Mouse (Mus musculus): Measurements from ENCODE around the gene Gon4l. TPM values are rescaled to one million over a fixed set of nuclear protein-coding genes. Genes with fewer than 3 reads are reported as not detected.
A peak's percentile ranks its signal among the peaks of the same experiment; 100 is the strongest.

Gon4l gene
- total and polyA plus RNA-seq, 2 experiments, result 4.9 to 5.3 TPM

- H3K27me3 ChIP-seq (ENCODE audit: control insufficient read depth, insufficient read depth, low read length), result no peaks in the 10 kb centered on the region
- 23% methylated on average over 8 of the region's 8 CpGs for WGBS
- H3K36me3 ChIP-seq (ENCODE audit: control insufficient read depth, insufficient read depth, low read length), result peaks cover 3% of the 10 kb centered on the region; the same call in 1 of the 2 replicates
- no peak for DNase-seq (ENCODE audit: extremely low read depth, low read depth, low spot score)
- peak overlapping the region; percentile 71 for H3K4me3 ChIP-seq (ENCODE audit: insufficient read depth, low read depth, low read length)
- H3K9ac ChIP-seq (ENCODE audit: low read depth, low read length), result peak overlapping the region; percentile 30
- H3K79me2 ChIP-seq (ENCODE audit: control insufficient read depth, insufficient read depth, low read length), result no peaks in the 10 kb centered on the region
- TF ChIP-seq CTCF (IDR thresholded peaks at IDR 0.05; ENCODE audit: low read depth, low read length) (no peak), POLR2A (IDR thresholded peaks at IDR 0.05; ENCODE audit: extremely low read depth, insufficient read depth, low read length) (no peak)
- peaks cover 4% of the 10 kb centered on the region; the same call in 1 of the 2 replicates for H3K4me1 ChIP-seq (ENCODE audit: control insufficient read depth, insufficient read depth, low read length)
- peak overlapping the region; percentile 86 for H3K27ac ChIP-seq (replicated peaks; ENCODE audit: insufficient read depth, low read depth, low read length)
Measured at GRCm38 (mm10) chr3:88914384-88914810, 79.4 kb downstream of the Gon4l start.

GRCm38 (mm10) chr3:88918981-88919380 is 84.0 kb downstream of the Gon4l start:
- Histone ChIP-seq H3K4me1 (ENCODE audit: control insufficient read depth, insufficient read depth, low read length) (peaks cover 4% of the 10 kb centered on the region; the same call in 1 of the 2 replicates), H3K36me3 (ENCODE audit: control insufficient read depth, insufficient read depth, low read length) (peaks cover 12% of the 10 kb centered on the region; the same call in 1 of the 2 replicates), H3K9ac (ENCODE audit: low read depth, low read length) (no peak overlapping the region), H3K27ac (replicated peaks; ENCODE audit: insufficient read depth, low read depth, low read length) (no peak overlapping the region), H3K27me3 (ENCODE audit: control insufficient read depth, insufficient read depth, low read length) (no peaks in the 10 kb centered on the region), H3K79me2 (ENCODE audit: control insufficient read depth, insufficient read depth, low read length) (no peaks in the 10 kb centered on the region), H3K4me3 (ENCODE audit: insufficient read depth, low read depth, low read length) (no peak overlapping the region)
- TF ChIP-seq POLR2A (IDR thresholded peaks at IDR 0.05; ENCODE audit: extremely low read depth, insufficient read depth, low read length), result no peak
- DNase-seq (ENCODE audit: extremely low read depth, low read depth, low spot score), result no peak
- 79% methylated on average over 13 of the region's 13 CpGs for WGBS

GRCm38 (mm10) chr3:88921411-88921810 is 86.4 kb downstream of the Gon4l start:
- Histone ChIP-seq H3K79me2 (ENCODE audit: control insufficient read depth, insufficient read depth, low read length) (no peaks in the 10 kb centered on the region), H3K4me1 (ENCODE audit: control insufficient read depth, insufficient read depth, low read length) (no peaks in the 10 kb centered on the region), H3K36me3 (ENCODE audit: control insufficient read depth, insufficient read depth, low read length) (peaks cover 22% of the 10 kb centered on the region), H3K27ac (replicated peaks; ENCODE audit: insufficient read depth, low read depth, low read length) (no peak overlapping the region), H3K27me3 (ENCODE audit: control insufficient read depth, insufficient read depth, low read length) (no peaks in the 10 kb centered on the region), H3K9ac (ENCODE audit: low read depth, low read length) (no peak overlapping the region), H3K4me3 (ENCODE audit: insufficient read depth, low read depth, low read length) (no peak overlapping the region)
- no peak for DNase-seq (ENCODE audit: extremely low read depth, low read depth, low spot score)
- TF ChIP-seq CTCF (IDR thresholded peaks at IDR 0.05; ENCODE audit: low read depth, low read length) (no peak), POLR2A (IDR thresholded peaks at IDR 0.05; ENCODE audit: extremely low read depth, insufficient read depth, low read length) (no peak)
- 98% methylated on average over 9 of the region's 9 CpGs for WGBS

- 83% methylated on average over 8 of the region's 8 CpGs for WGBS
- peaks cover 36% of the 10 kb centered on the region for H3K36me3 ChIP-seq (ENCODE audit: control insufficient read depth, insufficient read depth, low read length)
- no peaks in the 10 kb centered on the region for H3K27me3 ChIP-seq (ENCODE audit: control insufficient read depth, insufficient read depth, low read length)
- H3K4me1 ChIP-seq (ENCODE audit: control insufficient read depth, insufficient read depth, low read length), result no peaks in the 10 kb centered on the region
- H3K4me3 ChIP-seq (ENCODE audit: insufficient read depth, low read depth, low read length), result no peak overlapping the region
- H3K27ac ChIP-seq (replicated peaks; ENCODE audit: insufficient read depth, low read depth, low read length), result no peak overlapping the region
- no peak overlapping the region for H3K9ac ChIP-seq (ENCODE audit: low read depth, low read length)
- H3K79me2 ChIP-seq (ENCODE audit: control insufficient read depth, insufficient read depth, low read length), result no peaks in the 10 kb centered on the region
- TF ChIP-seq POLR2A (IDR thresholded peaks at IDR 0.05; ENCODE audit: extremely low read depth, insufficient read depth, low read length), result no peak
- no peak for TF ChIP-seq CTCF (IDR thresholded peaks at IDR 0.05; ENCODE audit: low read depth, low read length)
- no peak for DNase-seq (ENCODE audit: extremely low read depth, low read depth, low spot score)
Measured at GRCm38 (mm10) chr3:88923989-88924591, 89.1 kb downstream of the Gon4l start.

GRCm38 (mm10) chr3:88925651-88926050 is 90.6 kb downstream of the Gon4l start:
- Histone ChIP-seq H3K9ac (ENCODE audit: low read depth, low read length) (no peak overlapping the region), H3K4me1 (ENCODE audit: control insufficient read depth, insufficient read depth, low read length) (no peaks in the 10 kb centered on the region), H3K27ac (replicated peaks; ENCODE audit: insufficient read depth, low read depth, low read length) (no peak overlapping the region), H3K36me3 (ENCODE audit: control insufficient read depth, insufficient read depth, low read length) (peaks cover 46% of the 10 kb centered on the region), H3K27me3 (ENCODE audit: control insufficient read depth, insufficient read depth, low read length) (no peaks in the 10 kb centered on the region), H3K79me2 (ENCODE audit: control insufficient read depth, insufficient read depth, low read length) (no peaks in the 10 kb centered on the region), H3K4me3 (ENCODE audit: insufficient read depth, low read depth, low read length) (no peak overlapping the region)
- TF ChIP-seq CTCF (IDR thresholded peaks at IDR 0.05; ENCODE audit: low read depth, low read length) (no peak), POLR2A (IDR thresholded peaks at IDR 0.05; ENCODE audit: extremely low read depth, insufficient read depth, low read length) (no peak)
- DNase-seq (ENCODE audit: extremely low read depth, low read depth, low spot score), result no peak
- 94% methylated on average over 2 of the region's 2 CpGs for WGBS

GRCm38 (mm10) chr3:88929501-88929900 is 94.5 kb downstream of the Gon4l start:
- H3K79me2 ChIP-seq (ENCODE audit: control insufficient read depth, insufficient read depth, low read length), result no peaks in the 10 kb centered on the region
- TF ChIP-seq POLR2A (IDR thresholded peaks at IDR 0.05; ENCODE audit: extremely low read depth, insufficient read depth, low read length), result no peak
- no peak for TF ChIP-seq CTCF (IDR thresholded peaks at IDR 0.05; ENCODE audit: low read depth, low read length)
- H3K4me1 ChIP-seq (ENCODE audit: control insufficient read depth, insufficient read depth, low read length), result peaks cover 2% of the 10 kb centered on the region; the same call in 1 of the 2 replicates
- H3K27me3 ChIP-seq (ENCODE audit: control insufficient read depth, insufficient read depth, low read length), result no peaks in the 10 kb centered on the region
- DNase-seq (ENCODE audit: extremely low read depth, low read depth, low spot score), result no peak
- no peak overlapping the region for H3K9ac ChIP-seq (ENCODE audit: low read depth, low read length)
- 86% methylated on average over 3 of the region's 3 CpGs for WGBS
- H3K27ac ChIP-seq (replicated peaks; ENCODE audit: insufficient read depth, low read depth, low read length), result no peak overlapping the region
- H3K4me3 ChIP-seq (ENCODE audit: insufficient read depth, low read depth, low read length), result no peak overlapping the region
- H3K36me3 ChIP-seq (ENCODE audit: control insufficient read depth, insufficient read depth, low read length), result peaks cover 32% of the 10 kb centered on the region

All from liver, adult 2 months (tissue).